ENCODE assay signal across 16 mouse cellular contexts in the genomic region with DNA sequence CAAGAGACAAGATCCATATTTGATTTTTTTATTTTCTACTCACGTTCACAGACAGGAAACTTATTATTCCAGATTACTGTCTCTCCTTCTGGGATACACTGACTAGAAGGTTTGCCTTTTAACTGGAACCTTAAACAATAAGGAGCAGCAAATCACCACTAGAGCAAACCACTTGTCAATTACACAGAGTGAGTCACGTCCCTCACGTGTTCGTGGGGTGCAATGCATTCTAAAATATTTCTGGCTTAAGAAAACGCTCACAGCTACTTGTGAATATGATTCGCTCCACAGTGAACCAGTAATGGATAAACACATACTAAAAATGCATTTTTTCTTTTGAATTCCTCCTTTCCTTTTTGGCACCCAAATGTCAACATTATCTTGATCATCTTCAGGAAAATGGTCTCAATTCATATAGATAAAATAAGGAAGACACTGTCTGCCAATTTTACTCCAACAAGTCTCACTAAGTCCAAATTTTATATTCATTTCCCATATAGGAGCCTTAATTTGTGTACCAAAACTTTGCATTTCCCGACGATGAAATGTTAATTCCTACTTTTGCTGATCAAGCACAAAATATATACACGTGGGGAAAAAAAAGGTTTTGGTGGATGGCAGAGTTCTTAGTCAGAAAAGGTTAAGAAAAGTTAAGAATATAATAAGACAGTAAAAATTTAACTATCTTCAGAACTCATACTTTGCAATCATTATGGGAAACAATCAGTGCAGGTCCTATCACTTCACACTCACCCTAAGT. TPM values are rescaled to one million over a fixed set of nuclear protein-coding genes. Genes with fewer than 3 reads are reported as not detected.
"Had no signal": no experiment of that assay in that cellular context is flagged by ENCODE, and none has a peak within 500 bp of the region (broad histone marks: within the 10 kb centered on the region; RNA-seq: fewer than 3 reads in every experiment).

No protein-coding gene starts in this region.

- H3K9me3 ChIP-seq: liver, embryonic 13.5 days; megakaryocyte, embryonic 14.5 days; midbrain, embryonic 10.5 days; midbrain, embryonic 13.5 days had no signal

- H3K27me3 ChIP-seq: liver, embryonic 13.5 days; megakaryocyte, embryonic 14.5 days; midbrain, embryonic 13.5 days had no signal

- H3K36me3 ChIP-seq: liver, embryonic 13.5 days; midbrain, embryonic 10.5 days; midbrain, embryonic 13.5 days had no signal

- H3K4me2 ChIP-seq: liver, embryonic 13.5 days; lung, embryonic 14.5 days; midbrain, embryonic 13.5 days had no signal

- H3K27ac ChIP-seq: layer of hippocampus, adult 2 months; liver, embryonic 13.5 days; macrophage; midbrain, embryonic 10.5 days; midbrain, embryonic 13.5 days; stomach, postnatal 0 days had no signal

- H3K4me3 ChIP-seq: layer of hippocampus, adult 2 months; liver, embryonic 13.5 days; megakaryocyte, embryonic 14.5 days; midbrain, embryonic 10.5 days; midbrain, embryonic 13.5 days had no signal

- H3K4me1 ChIP-seq: liver, embryonic 13.5 days; megakaryocyte, embryonic 14.5 days; midbrain, embryonic 10.5 days; midbrain, embryonic 13.5 days had no signal

- H3K9ac ChIP-seq: liver, embryonic 13.5 days; lung, embryonic 14.5 days; midbrain, embryonic 13.5 days had no signal

- ATAC-seq: lung, postnatal 0 days; midbrain, embryonic 13.5 days; midbrain, embryonic 16.5 days had no signal

- DNase-seq: kidney, adult 18-20 months; kidney, adult 9 months; kidney, postnatal 25 days; layer of hippocampus, adult 9-11 months; liver, embryonic 13.5 days; lung, embryonic 14.5 days; thymus, postnatal 25 days had no signal

RNA-seq across cellular contexts. Expression of a gene that starts 11.3 kb away (rescaled TPM):
- polyA plus RNA-seq: macrophage; neural tube, embryonic 11.5 days had no signal
